Mouse (Mus musculus) adrenal gland, adult 8-10 months (tissue): ENCODE results near the gene Spn. TPM values are rescaled to one million over a fixed set of nuclear protein-coding genes. Genes with fewer than 3 reads are reported as not detected.
A peak's percentile ranks its signal among the peaks of the same experiment; 100 is the strongest.
"Not testable (repeated sequence)": the region's sequence is repeated elsewhere in the genome, so short reads cannot be mapped to it uniquely, and the experiment has no call there.

Experiments
- DNase-seq: peaks from one replicate; pipeline ENCODE4 v3.0.0; 2022
- total RNA-seq, 4 experiments: library from RNA; stranded (reverse); gene quantifications; 2 replicates each; pipeline ENCODE4 v1.2.4; 2022

Spn gene
- total RNA-seq, result 1 to 10 TPM; 1.2 to 2.0 (median 1.7) TPM

DNA sequence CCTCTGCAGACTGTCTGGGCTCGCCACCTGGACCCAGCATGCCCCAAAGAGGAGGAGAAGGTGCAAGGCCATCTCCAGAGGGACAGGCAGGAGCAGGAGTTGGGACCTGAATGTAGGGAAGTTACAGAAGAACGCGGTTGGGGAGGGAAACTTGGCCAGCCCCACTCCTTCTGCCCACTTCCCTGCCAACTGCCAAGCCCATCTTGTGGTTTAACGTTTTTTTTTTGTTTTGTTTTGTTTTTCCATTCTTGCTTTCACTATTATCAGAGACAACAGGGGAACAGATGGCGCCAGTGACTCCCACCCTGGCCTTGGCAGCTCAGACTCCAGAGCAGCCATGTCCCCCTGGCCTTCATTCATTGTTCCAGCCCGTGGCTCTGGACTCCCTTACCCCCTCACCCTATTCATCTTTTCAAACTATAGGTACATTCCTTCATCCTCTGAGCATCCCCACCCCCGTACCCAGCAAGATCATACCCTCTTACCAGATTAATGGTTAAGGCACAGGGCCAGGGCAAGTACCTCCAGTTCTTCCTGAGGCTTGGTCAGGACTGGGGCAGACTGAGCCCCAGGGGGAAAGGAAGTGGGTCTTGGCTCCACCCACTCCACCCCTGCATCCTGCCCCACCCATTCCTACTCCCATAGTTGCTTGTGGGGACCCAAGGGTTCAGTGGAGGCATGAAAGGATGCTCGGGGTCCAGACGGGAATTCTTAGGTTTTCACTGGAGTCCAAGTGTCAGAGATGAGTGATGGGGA is at the start of gene Spn:
Gene Spn, minus strand, starts transcription at position 562 of the 756 bp plus-strand sequence.
- no peak for DNase-seq

DNA sequence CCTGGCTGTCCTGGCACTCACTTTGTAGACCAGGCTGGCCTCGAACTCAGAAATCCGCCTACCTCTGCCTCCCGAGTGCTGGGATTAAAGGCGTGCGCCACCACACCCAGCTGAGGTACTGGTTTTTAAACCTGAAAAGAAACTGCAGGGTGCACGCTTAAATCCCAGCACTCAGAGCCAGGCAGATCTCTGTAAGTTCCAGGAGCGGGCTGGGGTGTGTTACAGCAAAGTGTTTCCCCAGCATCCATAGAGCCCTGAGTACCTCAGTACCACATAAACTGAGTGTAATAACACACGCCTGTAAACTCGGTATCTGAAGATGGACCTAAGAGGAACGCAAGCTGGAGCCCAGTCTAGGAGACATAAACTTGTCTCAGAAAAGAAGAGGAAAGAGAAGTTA is 49.7 kb upstream of the Spn start:
- DNase-seq, result no peak

- no peak for DNase-seq
Observed at GRCm38 (mm10) chr7:127185601-127186000, 48.0 kb upstream of the Spn start.

- no peak for DNase-seq
Observed at GRCm38 (mm10) chr7:127184720-127185119, 47.1 kb upstream of the Spn start.

- no peak for DNase-seq
Observed at GRCm38 (mm10) chr7:127183828-127184227, 46.2 kb upstream of the Spn start.

DNA sequence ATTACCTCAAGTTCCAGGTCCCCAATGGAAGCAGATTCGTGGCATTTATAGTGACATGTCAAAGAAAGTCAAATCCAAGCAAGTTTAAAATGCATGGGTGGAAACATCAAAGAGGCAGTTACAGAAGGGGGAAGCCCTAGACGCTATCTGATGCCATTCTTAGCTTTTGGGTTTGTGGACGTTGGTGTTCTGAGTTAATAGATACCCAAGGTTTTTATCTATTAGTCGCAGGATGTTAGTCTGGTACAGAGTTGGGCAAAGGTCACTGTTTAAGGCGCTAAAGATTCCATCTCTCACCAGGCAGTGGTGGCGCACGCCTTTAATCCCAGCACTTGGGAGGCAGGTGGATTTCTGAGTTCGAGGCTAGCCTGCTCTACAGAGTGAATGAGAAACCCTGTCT is 45.7 kb upstream of the Spn start:
- no peak for DNase-seq

GRCm38 (mm10) chr7:127181724-127182123 is 44.1 kb upstream of the Spn start:
- DNase-seq, result not testable (repeated sequence)

GRCm38 (mm10) chr7:127180783-127181182 is 43.2 kb upstream of the Spn start:
- DNase-seq, result no peak

DNA sequence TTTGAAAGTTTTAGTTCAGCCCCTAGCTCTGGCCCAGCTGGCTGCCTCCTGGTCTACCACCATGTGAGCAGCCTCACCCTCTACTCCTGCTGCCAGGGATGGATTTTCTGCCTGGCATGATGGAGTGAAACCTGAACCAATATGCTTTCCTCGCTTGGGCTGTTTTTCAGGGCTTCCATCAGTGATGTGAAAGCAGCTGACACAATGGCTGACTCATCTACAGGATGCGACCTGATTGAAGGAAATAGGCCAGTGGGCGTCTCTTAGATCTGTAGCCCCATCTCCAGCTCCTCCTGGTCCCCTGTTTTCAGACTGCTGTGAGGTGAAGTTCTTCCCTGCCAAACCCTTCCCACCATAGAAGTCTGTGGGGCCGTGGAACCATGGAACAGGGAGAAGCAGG is 39.3 kb upstream of the Spn start:
- no peak for DNase-seq

DNA sequence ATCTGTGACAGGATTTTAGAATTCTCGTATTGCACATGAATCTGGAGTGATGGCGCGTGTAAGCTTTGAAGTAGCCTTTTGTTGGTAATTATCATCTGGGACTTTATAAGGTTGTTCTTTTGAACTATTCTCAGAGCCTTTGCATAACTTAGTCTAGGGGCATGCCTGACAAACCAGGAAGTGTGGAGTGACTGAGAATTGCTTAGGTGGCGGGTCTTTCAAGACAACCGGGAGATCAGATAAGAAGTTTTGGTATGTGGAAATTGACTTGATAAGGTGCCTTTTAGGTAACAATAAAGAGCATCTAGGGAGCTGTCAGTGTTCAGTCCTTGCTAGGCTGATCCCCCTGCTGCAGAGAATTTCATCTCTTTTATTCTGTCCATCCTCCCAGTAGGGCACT is 28.9 kb upstream of the Spn start:
- DNase-seq, result no peak

- no peak for DNase-seq
Observed at GRCm38 (mm10) chr7:127165607-127166493, 28.2 kb upstream of the Spn start.

DNA sequence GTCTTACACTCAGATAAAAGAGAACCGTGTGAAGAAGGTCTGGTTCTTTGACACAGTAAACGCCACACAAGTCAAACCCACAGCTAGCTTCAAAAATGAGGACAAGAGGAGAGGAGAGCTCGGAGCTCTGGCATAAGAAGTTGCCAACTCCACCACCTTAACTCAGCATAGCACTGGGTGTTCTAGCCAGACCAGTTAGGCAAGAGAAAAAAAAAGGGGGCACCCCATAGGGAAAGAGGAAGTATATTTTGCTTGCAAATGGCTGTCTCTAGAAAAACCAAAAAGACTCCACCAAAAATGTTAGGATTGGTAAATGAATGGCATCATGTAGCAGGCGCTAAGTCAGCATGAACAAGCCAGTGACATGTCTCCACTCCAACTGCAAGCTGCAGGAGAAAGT is 26.4 kb upstream of the Spn start:
- no peak for DNase-seq

GRCm38 (mm10) chr7:127162546-127162945 is 24.9 kb upstream of the Spn start:
- no peak for DNase-seq

DNA sequence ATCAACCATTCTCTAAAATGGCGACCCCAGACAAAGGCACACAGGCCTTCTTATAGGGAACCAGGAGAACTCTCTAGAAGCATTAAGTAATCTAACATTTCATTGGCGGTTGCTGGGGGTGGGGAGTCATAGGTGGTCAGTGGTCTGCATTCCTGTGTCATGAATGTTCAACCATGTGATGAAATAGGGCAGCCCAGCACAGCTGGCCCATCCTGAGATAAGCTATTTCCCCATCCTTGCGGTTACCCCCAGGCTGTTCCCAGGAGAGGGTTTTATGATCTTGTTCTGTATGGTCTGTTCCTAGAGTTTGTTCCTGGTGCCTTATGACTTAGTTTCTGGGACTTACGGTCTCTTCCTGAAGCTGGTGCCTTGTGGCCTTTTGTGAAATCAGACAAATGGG is 19.9 kb upstream of the Spn start:
- no peak for DNase-seq

DNA sequence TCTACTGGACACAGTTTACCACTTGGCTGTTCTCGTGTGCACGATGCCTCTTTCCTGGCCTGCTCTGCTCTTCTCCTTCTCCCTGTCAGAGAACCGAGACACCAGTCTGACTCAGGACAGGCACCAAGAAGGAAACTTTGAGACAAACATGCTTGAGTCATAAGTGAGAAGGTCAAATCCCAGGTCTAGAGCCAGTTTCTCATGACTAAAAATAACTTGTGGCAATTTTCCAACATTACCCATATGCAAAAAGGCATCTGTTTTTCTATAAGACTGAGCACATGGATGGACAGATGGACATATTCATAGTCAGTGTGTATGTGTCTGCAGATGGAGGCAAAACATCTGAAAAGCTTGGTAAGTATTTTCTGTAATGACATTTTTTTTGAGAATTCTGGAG is 15.9 kb upstream of the Spn start:
- DNase-seq, result peak; percentile 21

- no peak for DNase-seq
Observed at GRCm38 (mm10) chr7:127152464-127152863, 14.8 kb upstream of the Spn start.

DNA sequence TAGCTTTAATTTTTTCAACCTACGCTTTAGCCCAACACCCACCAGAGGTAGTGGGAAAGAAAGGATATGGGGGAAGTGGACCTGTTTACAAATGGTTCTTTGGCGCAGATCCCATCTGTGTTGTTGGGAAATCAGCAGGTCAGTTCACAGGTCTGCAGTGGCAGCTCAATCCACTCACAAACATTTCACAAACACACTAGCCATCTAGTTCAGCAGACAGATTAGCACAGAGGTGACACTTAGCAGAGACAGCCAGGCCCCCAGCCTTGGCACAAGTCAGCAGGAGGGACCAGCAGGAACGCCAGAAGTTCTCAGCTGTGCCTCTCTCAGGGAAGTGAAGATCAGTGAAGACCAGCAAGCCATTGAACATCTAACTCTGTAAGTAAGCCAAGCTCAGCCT is 10.3 kb upstream of the Spn start:
- no peak for DNase-seq

GRCm38 (mm10) chr7:127146267-127146603 is 8.6 kb upstream of the Spn start:
- DNase-seq, result no peak

GRCm38 (mm10) chr7:127145387-127146266 is 8.0 kb upstream of the Spn start:
- DNase-seq, result no peak

DNA sequence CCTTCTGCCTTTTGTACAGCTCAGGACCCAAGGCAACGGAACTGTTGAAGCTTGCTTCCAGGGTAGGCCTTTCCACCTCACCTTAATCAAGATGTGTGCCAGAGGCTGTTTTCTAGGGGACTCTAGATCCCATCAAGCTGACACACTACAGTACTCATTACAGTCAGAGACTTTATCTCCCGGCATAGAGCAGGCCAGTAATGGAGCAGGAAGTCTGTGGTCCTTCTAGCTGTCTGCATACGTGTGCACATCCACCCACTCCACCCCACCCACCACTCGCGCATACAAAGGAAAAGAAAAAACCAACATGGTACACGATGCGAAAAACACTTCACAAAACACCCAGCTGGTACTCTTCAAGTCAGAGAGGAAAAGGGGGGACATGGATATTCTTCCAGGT is 6.8 kb upstream of the Spn start:
- DNase-seq, result no peak

DNA sequence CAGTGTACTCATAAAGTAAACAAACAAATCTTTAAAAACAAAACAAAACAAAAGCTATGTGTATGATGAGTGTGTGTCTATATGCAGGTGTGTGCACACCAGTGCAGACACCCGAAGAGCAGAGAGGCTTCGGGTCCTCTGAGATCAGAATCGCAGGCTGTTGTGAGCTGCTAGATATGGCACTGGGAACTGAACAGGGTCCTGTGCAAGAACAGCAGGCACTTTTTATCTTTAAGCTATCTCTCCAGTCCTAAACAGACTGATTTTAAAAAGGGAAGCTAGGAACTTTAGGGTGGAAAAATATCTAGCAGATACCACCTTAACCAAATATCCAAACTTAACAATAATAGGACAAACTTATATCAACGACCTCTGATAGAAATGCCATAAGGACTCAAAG is 5.0 kb upstream of the Spn start:
- DNase-seq, result no peak

- DNase-seq, result no peak
Observed at GRCm38 (mm10) chr7:127142214-127142613, 4.6 kb upstream of the Spn start.
